Mouse (Mus musculus): ENCODE results near the gene Map3k3. TPM values are rescaled to one million over a fixed set of nuclear protein-coding genes. Genes with fewer than 3 reads are reported as not detected.
"Not testable (repeated sequence)": the region's sequence is repeated elsewhere in the genome, so short reads cannot be mapped to it uniquely, and the experiment has no call there.

The Map3k3 gene
- polyA plus RNA-seq, 1 experiment = 61.6 TPM

- H3K4me1 ChIP-seq (ENCODE audit: control insufficient read depth, insufficient read depth, low read length) = peaks cover 2% of the 10 kb centered on the region
- peak overlapping the region; percentile 74 for H3K4me3 ChIP-seq (replicated peaks; ENCODE audit: extremely low read depth, low read depth, low read length)
- 26% methylated on average over 3 of the region's 3 CpGs for WGBS
- DNase-seq = no peak
- TF ChIP-seq CTCF (IDR thresholded peaks at IDR 0.05; ENCODE audit: insufficient read depth, low read length) (no peak), POLR2A (IDR thresholded peaks at IDR 0.05; ENCODE audit: borderline replicate concordance, extremely low read depth, low read depth, low read length) (no peak)
Measured at GRCm38 (mm10) chr11:106194155-106194541, 109.7 kb downstream of the Map3k3 start.

- DNase-seq = no peak
- TF ChIP-seq POLR2A (IDR thresholded peaks at IDR 0.05; ENCODE audit: borderline replicate concordance, extremely low read depth, low read depth, low read length) = no peak
- no peak for TF ChIP-seq CTCF (IDR thresholded peaks at IDR 0.05; ENCODE audit: insufficient read depth, low read length)
- Histone ChIP-seq H3K4me1 (ENCODE audit: control insufficient read depth, insufficient read depth, low read length) (peaks cover 2% of the 10 kb centered on the region), H3K4me3 (replicated peaks; ENCODE audit: extremely low read depth, low read depth, low read length) (no peak overlapping the region)
- 79% methylated on average over 7 of the region's 7 CpGs for WGBS
Measured at GRCm38 (mm10) chr11:106194891-106195290, 110.5 kb downstream of the Map3k3 start.

GRCm38 (mm10) chr11:106195341-106195740, 110.9 kb downstream of the Map3k3 start:
- H3K4me3 ChIP-seq (replicated peaks; ENCODE audit: extremely low read depth, low read depth, low read length) = no peak overlapping the region
- TF ChIP-seq POLR2A (IDR thresholded peaks at IDR 0.05; ENCODE audit: borderline replicate concordance, extremely low read depth, low read depth, low read length) (no peak), CTCF (IDR thresholded peaks at IDR 0.05; ENCODE audit: insufficient read depth, low read length) (no peak)
- H3K4me1 ChIP-seq (ENCODE audit: control insufficient read depth, insufficient read depth, low read length) = peaks cover 2% of the 10 kb centered on the region
- no peak for DNase-seq

- no peak for TF ChIP-seq POLR2A (IDR thresholded peaks at IDR 0.05; ENCODE audit: borderline replicate concordance, extremely low read depth, low read depth, low read length)
- no peak for TF ChIP-seq CTCF (IDR thresholded peaks at IDR 0.05; ENCODE audit: insufficient read depth, low read length)
- Histone ChIP-seq H3K4me3 (replicated peaks; ENCODE audit: extremely low read depth, low read depth, low read length) (no peak overlapping the region), H3K4me1 (ENCODE audit: control insufficient read depth, insufficient read depth, low read length) (peaks cover 2% of the 10 kb centered on the region; the same call in 1 of the 2 replicates)
- 80% methylated on average over 4 of the region's 4 CpGs for WGBS
- no peak for DNase-seq
Measured at GRCm38 (mm10) chr11:106198277-106198676, 113.9 kb downstream of the Map3k3 start.

- WGBS = 81% methylated on average over 7 of the region's 7 CpGs
- DNase-seq; H3K4me3 ChIP-seq (replicated peaks; ENCODE audit: extremely low read depth, low read depth, low read length): not testable (repeated sequence)
Measured at GRCm38 (mm10) chr11:106199997-106200396, 115.6 kb downstream of the Map3k3 start.

GRCm38 (mm10) chr11:106200756-106201155, 116.3 kb downstream of the Map3k3 start:
- no peak for TF ChIP-seq POLR2A (IDR thresholded peaks at IDR 0.05; ENCODE audit: borderline replicate concordance, extremely low read depth, low read depth, low read length)
- TF ChIP-seq CTCF (IDR thresholded peaks at IDR 0.05; ENCODE audit: insufficient read depth, low read length) = no peak
- no peak overlapping the region for H3K4me3 ChIP-seq (replicated peaks; ENCODE audit: extremely low read depth, low read depth, low read length)
- H3K4me1 ChIP-seq (ENCODE audit: control insufficient read depth, insufficient read depth, low read length) = no peaks in the 10 kb centered on the region
- 44% methylated on average over 6 of the region's 6 CpGs for WGBS
- DNase-seq = no peak

More at GRCm38 (mm10) chr11:106199997-106200396, 115.6 kb downstream of the Map3k3 start:
- H3K4me1 ChIP-seq (ENCODE audit: control insufficient read depth, insufficient read depth, low read length) = not testable (repeated sequence)

GRCm38 (mm10) chr11:106201337-106202122, 117.1 kb downstream of the Map3k3 start:
- no peak overlapping the region for H3K4me3 ChIP-seq (replicated peaks; ENCODE audit: extremely low read depth, low read depth, low read length)
- no peaks in the 10 kb centered on the region for H3K4me1 ChIP-seq (ENCODE audit: control insufficient read depth, insufficient read depth, low read length)
- WGBS = 88% methylated on average over 19 of the region's 19 CpGs
- TF ChIP-seq CTCF (IDR thresholded peaks at IDR 0.05; ENCODE audit: insufficient read depth, low read length) = no peak
- DNase-seq = no peak

- WGBS = 46% methylated on average over 5 of the region's 5 CpGs
- no peak for DNase-seq
- TF ChIP-seq CTCF (IDR thresholded peaks at IDR 0.05; ENCODE audit: insufficient read depth, low read length) (no peak), POLR2A (IDR thresholded peaks at IDR 0.05; ENCODE audit: borderline replicate concordance, extremely low read depth, low read depth, low read length) (no peak)
- H3K4me1 ChIP-seq (ENCODE audit: control insufficient read depth, insufficient read depth, low read length) = no peaks in the 10 kb centered on the region
- H3K4me3 ChIP-seq (replicated peaks; ENCODE audit: extremely low read depth, low read depth, low read length) = no peak within 1 kb of the TSS
Measured at GRCm38 (mm10) chr11:106202123-106202465, 117.7 kb downstream of the Map3k3 start, which contains the start of gene Strada. Gene Strada, minus strand, starts transcription at chr11:106202168.

Other genes starting within 250 kb of the Map3k3 start
- gene Cyb561, start 131.3 kb upstream of the Map3k3 start, polyA plus RNA-seq (2012; rRNA removed) = 102 and 105 TPM in 2 replicates
- gene Ace, start 116.7 kb upstream of the Map3k3 start, polyA plus RNA-seq (2012; rRNA removed) = 704 and 832 TPM in 2 replicates
- gene Ace3, start 89.9 kb upstream of the Map3k3 start, polyA plus RNA-seq (2012; rRNA removed) = 2.2 and 2.4 TPM in 2 replicates
- gene Kcnh6, start 76.5 kb upstream of the Map3k3 start, polyA plus RNA-seq (2012; rRNA removed) = 0.44 and 0.45 TPM in 2 replicates
- 43.8 and 51.5 TPM in 2 replicates for gene Dcaf7, start 47.7 kb upstream of the Map3k3 start, polyA plus RNA-seq (2012; rRNA removed)
- gene Taco1, start 18.6 kb upstream of the Map3k3 start, polyA plus RNA-seq (2012; rRNA removed) = 9.3 and 9.7 TPM in 2 replicates
- not detected in 2 replicates for gene Gm10840, start 76.2 kb downstream of the Map3k3 start, polyA plus RNA-seq (2012; rRNA removed)
- gene Limd2, start 76.2 kb downstream of the Map3k3 start, polyA plus RNA-seq (2012; rRNA removed) = 72.7 and 114 TPM in 2 replicates
- 24.5 and 33.3 TPM in 2 replicates for gene Strada, start 117.6 kb downstream of the Map3k3 start, polyA plus RNA-seq (2012; rRNA removed)
- 12.8 and 21.5 TPM in 2 replicates for gene Ccdc47, start 131.7 kb downstream of the Map3k3 start, polyA plus RNA-seq (2012; rRNA removed)
- 8.8 and 13.3 TPM in 2 replicates for gene Ddx42, start 132.3 kb downstream of the Map3k3 start, polyA plus RNA-seq (2012; rRNA removed)
- 7.0 and 10.0 TPM in 2 replicates for gene Ftsj3, start 171.5 kb downstream of the Map3k3 start, polyA plus RNA-seq (2012; rRNA removed)
- 28.4 and 50.0 TPM in 2 replicates for gene Psmc5, start 171.5 kb downstream of the Map3k3 start, polyA plus RNA-seq (2012; rRNA removed)
- 107 and 125 TPM in 2 replicates for gene Smarcd2, start 188.4 kb downstream of the Map3k3 start, polyA plus RNA-seq (2012; rRNA removed)
- gene Tcam1, start 192.1 kb downstream of the Map3k3 start, polyA plus RNA-seq (2012; rRNA removed) = 0.05 and 0.06 TPM in 2 replicates
- gene Gh, start 217.3 kb downstream of the Map3k3 start, polyA plus RNA-seq (2012; rRNA removed) = 0.19 and 0.28 TPM in 2 replicates
- 25.7 and 45.9 TPM in 2 replicates for gene Cd79b, start 230.1 kb downstream of the Map3k3 start, polyA plus RNA-seq (2012; rRNA removed)

All from lung, adult 2 months (tissue).